Mouse (Mus musculus) kidney, adult 2 months (tissue): Measurements from ENCODE around the gene Zfp609.

ENCODE experiments used
- CTCF ChIP-seq: fragments of 200-500 bp; conservative IDR thresholded peaks from 2 replicates; pipeline ENCODE4 v1.5.1; 2011; ENCODE audit warnings: low read depth, mild to moderate bottlenecking, control low read depth, low read length, moderate library complexity, mixed read lengths; ENCODE audit not compliant: insufficient read depth, insufficient read length
- POLR2A ChIP-seq: fragments of 200-500 bp; IDR thresholded peaks from one replicate; pipeline ENCODE4 v1.6.1; 2011; ENCODE audit warnings: low read depth, low read length, control low read depth

DNA sequence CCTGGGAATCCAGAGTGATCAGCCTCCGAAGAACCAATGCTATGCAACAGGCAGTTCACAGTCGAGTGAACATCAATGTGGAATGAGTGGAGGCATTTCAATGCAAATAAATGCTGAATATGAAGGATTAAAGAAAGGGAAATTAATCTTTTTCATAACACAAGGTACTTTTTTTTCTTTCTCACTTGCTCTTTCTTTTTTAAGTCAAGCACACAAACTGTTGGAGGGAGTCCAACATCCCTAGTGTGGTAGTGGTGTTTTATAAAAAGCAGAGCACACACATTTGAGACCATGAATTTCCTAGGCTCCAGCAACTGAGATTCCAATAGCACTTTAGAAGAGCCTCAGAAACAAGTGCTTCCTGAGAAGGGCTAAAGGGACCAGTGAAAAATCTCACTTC is 4.7 kb upstream of the Zfp609 start:
- no peak for TF ChIP-seq CTCF
- no peak for TF ChIP-seq POLR2A
